Mouse (Mus musculus) midbrain, embryonic 13.5 days (tissue): Measurements from ENCODE around the gene Fxyd1. TPM values are rescaled to one million over a fixed set of nuclear protein-coding genes. Genes with fewer than 3 reads are reported as not detected.
A peak's percentile ranks its signal among the peaks of the same experiment; 100 is the strongest.

Experiments
- ATAC-seq: fragments of 200-750 bp; cut with Nextera tagmentation; 2 replicates; pipeline ENCODE4 v1.8.0; 2017; ENCODE audit warnings: mild to moderate bottlenecking, moderate TSS enrichment, moderate library complexity
- H3K27ac ChIP-seq: fragments of 300-500 bp; sonication (generic); 2 replicates; pipeline ENCODE4 v1.5.1; 2015; ENCODE audit warnings: inconsistent platforms, mild to moderate bottlenecking, moderate library complexity
- H3K27me3 ChIP-seq: fragments of 300-500 bp; sonication (generic); 2 replicates; pipeline ENCODE4 v1.6.1; 2015; ENCODE audit warnings: mild to moderate bottlenecking, inconsistent platforms
- H3K36me3 ChIP-seq: fragments of 300-500 bp; sonication (generic); 2 replicates; pipeline ENCODE4 v1.6.1; 2015; ENCODE audit warnings: mild to moderate bottlenecking, inconsistent platforms
- H3K4me1 ChIP-seq: fragments of 300-500 bp; sonication (generic); replicated peaks from 2 replicates; pipeline ENCODE4 v1.6.1; 2015; ENCODE audit warnings: inconsistent platforms
- H3K4me2 ChIP-seq: fragments of 300-500 bp; sonication (generic); replicated peaks from 2 replicates; pipeline ENCODE4 v1.6.1; 2015; ENCODE audit warnings: moderate library complexity, mild to moderate bottlenecking, inconsistent platforms
- H3K4me3 ChIP-seq: fragments of 300-500 bp; sonication (generic); replicated peaks from 2 replicates; pipeline ENCODE4 v1.5.1; 2015; ENCODE audit warnings: mild to moderate bottlenecking, inconsistent platforms
- H3K9ac ChIP-seq: fragments of 300-500 bp; sonication (generic); replicated peaks from 2 replicates; pipeline ENCODE4 v1.6.1; 2015; ENCODE audit warnings: mild to moderate bottlenecking, inconsistent platforms
- H3K9me3 ChIP-seq: fragments of 300-500 bp; sonication (generic); 2 replicates; pipeline ENCODE4 v1.6.1; 2016; ENCODE audit warnings: mild to moderate bottlenecking, inconsistent platforms
- WGBS: fragments of 180-500 bp; shearing (Covaris S2); methylation state at CpG from one replicate; pipeline ENCODE4 v1.1.7; 2015; 5-methylcytosine and 5-hydroxymethylcytosine counted together
- polyA plus RNA-seq: library from polyadenylated mRNA; unstranded; fragments of >200 nt; fragmentation: Nextera tagmentation; extraction: Ambion mirVana; gene quantifications from 2 replicates; pipeline ENCODE4 v1.2.1, GENCODE M21; 2015

The Fxyd1 gene
- polyA plus RNA-seq, 1 experiment from 2014 or later = 5.6 TPM

- H3K27ac ChIP-seq = no peak overlapping the region
- no peak overlapping the region for H3K4me3 ChIP-seq
- no peaks in the 10 kb centered on the region for H3K9me3 ChIP-seq
- H3K27me3 ChIP-seq = no peaks in the 10 kb centered on the region
- no peaks in the 10 kb centered on the region for H3K36me3 ChIP-seq
- no peak for ATAC-seq
- H3K4me2 ChIP-seq = no peak overlapping the region
- no peaks in the 10 kb centered on the region for H3K4me1 ChIP-seq
- WGBS = 75% methylated on average over 5 of the region's 5 CpGs
- H3K9ac ChIP-seq = no peak overlapping the region
Measured at GRCm38 (mm10) chr7:31074713-31075069, 17.7 kb upstream of the Fxyd1 start.

GRCm38 (mm10) chr7:31074061-31074712 is 17.2 kb upstream of the Fxyd1 start:
- no peak overlapping the region for H3K27ac ChIP-seq
- H3K4me2 ChIP-seq = no peak overlapping the region
- no peaks in the 10 kb centered on the region for H3K4me1 ChIP-seq
- no peak overlapping the region for H3K9ac ChIP-seq
- no peaks in the 10 kb centered on the region for H3K36me3 ChIP-seq
- 73% methylated on average over 7 of the region's 7 CpGs for WGBS
- no peak overlapping the region for H3K4me3 ChIP-seq
- H3K27me3 ChIP-seq = no peaks in the 10 kb centered on the region
- no peaks in the 10 kb centered on the region for H3K9me3 ChIP-seq
- 0 out of 2 replicates have a peak, but pooled peaks have one; percentile 37 for ATAC-seq

- ATAC-seq = no peak
- H3K4me2 ChIP-seq = no peak overlapping the region
- H3K4me3 ChIP-seq = no peak overlapping the region
- H3K27me3 ChIP-seq = no peaks in the 10 kb centered on the region
- no peak overlapping the region for H3K9ac ChIP-seq
- no peaks in the 10 kb centered on the region for H3K36me3 ChIP-seq
- no peaks in the 10 kb centered on the region for H3K4me1 ChIP-seq
- H3K9me3 ChIP-seq = no peaks in the 10 kb centered on the region
- H3K27ac ChIP-seq = no peak overlapping the region
Measured at GRCm38 (mm10) chr7:31073546-31073945, 16.5 kb upstream of the Fxyd1 start.

- WGBS = 51% methylated on average over 9 of the region's 9 CpGs
- H3K4me1 ChIP-seq = no peaks in the 10 kb centered on the region
- H3K9ac ChIP-seq = no peak overlapping the region
- H3K4me3 ChIP-seq = no peak overlapping the region
- H3K9me3 ChIP-seq = no peaks in the 10 kb centered on the region
- ATAC-seq = no peak
- H3K27ac ChIP-seq = no peak overlapping the region
- H3K27me3 ChIP-seq = no peaks in the 10 kb centered on the region
- no peaks in the 10 kb centered on the region for H3K36me3 ChIP-seq
- H3K4me2 ChIP-seq = no peak overlapping the region
Measured at GRCm38 (mm10) chr7:31072326-31072725, 15.3 kb upstream of the Fxyd1 start.

GRCm38 (mm10) chr7:31070324-31070723 is 13.3 kb upstream of the Fxyd1 start:
- Histone ChIP-seq H3K4me2 (no peak overlapping the region), H3K9me3 (no peaks in the 10 kb centered on the region), H3K36me3 (no peaks in the 10 kb centered on the region), H3K27ac (no peak overlapping the region), H3K4me1 (no peaks in the 10 kb centered on the region), H3K4me3 (no peak overlapping the region), H3K9ac (no peak overlapping the region), H3K27me3 (no peaks in the 10 kb centered on the region)
- no peak for ATAC-seq
- 87% methylated on average over 6 of the region's 6 CpGs for WGBS

GRCm38 (mm10) chr7:31069491-31069890 is 12.5 kb upstream of the Fxyd1 start:
- no peak overlapping the region for H3K27ac ChIP-seq
- no peak overlapping the region for H3K9ac ChIP-seq
- no peaks in the 10 kb centered on the region for H3K36me3 ChIP-seq
- no peak overlapping the region for H3K4me2 ChIP-seq
- ATAC-seq = no peak
- no peaks in the 10 kb centered on the region for H3K4me1 ChIP-seq
- H3K9me3 ChIP-seq = no peaks in the 10 kb centered on the region
- 87% methylated on average over 14 of the region's 14 CpGs for WGBS
- H3K27me3 ChIP-seq = no peaks in the 10 kb centered on the region
- H3K4me3 ChIP-seq = no peak overlapping the region

GRCm38 (mm10) chr7:31067836-31068235 is 10.8 kb upstream of the Fxyd1 start:
- Histone ChIP-seq H3K27ac (no peak overlapping the region), H3K27me3 (no peaks in the 10 kb centered on the region), H3K36me3 (no peaks in the 10 kb centered on the region), H3K4me1 (no peaks in the 10 kb centered on the region), H3K4me3 (no peak overlapping the region), H3K9me3 (no peaks in the 10 kb centered on the region), H3K4me2 (no peak overlapping the region), H3K9ac (no peak overlapping the region)
- 49% methylated on average over 5 of the region's 5 CpGs for WGBS
- no peak for ATAC-seq

- Histone ChIP-seq H3K4me3 (no peak overlapping the region), H3K9ac (no peak overlapping the region), H3K4me2 (no peak overlapping the region), H3K9me3 (no peaks in the 10 kb centered on the region), H3K4me1 (no peaks in the 10 kb centered on the region), H3K27me3 (no peaks in the 10 kb centered on the region), H3K27ac (no peak overlapping the region), H3K36me3 (no peaks in the 10 kb centered on the region)
- ATAC-seq = no peak
- 91% methylated on average over 12 of the region's 12 CpGs for WGBS
Measured at GRCm38 (mm10) chr7:31063074-31063560, 6.1 kb upstream of the Fxyd1 start.

GRCm38 (mm10) chr7:31060621-31061010 is 3.6 kb upstream of the Fxyd1 start:
- WGBS = 89% methylated on average over 7 of the region's 7 CpGs
- no peak overlapping the region for H3K4me3 ChIP-seq
- ATAC-seq = no peak
- no peaks in the 10 kb centered on the region for H3K9me3 ChIP-seq
- H3K27ac ChIP-seq = no peak overlapping the region
- H3K4me2 ChIP-seq = no peak overlapping the region
- peaks cover under 1% of the 10 kb centered on the region; the same call in 1 of the 2 replicates for H3K4me1 ChIP-seq
- no peaks in the 10 kb centered on the region for H3K36me3 ChIP-seq
- no peaks in the 10 kb centered on the region for H3K27me3 ChIP-seq
- no peak overlapping the region for H3K9ac ChIP-seq

GRCm38 (mm10) chr7:31059919-31060620 is 3.1 kb upstream of the Fxyd1 start:
- Histone ChIP-seq H3K27me3 (0 out of 2 replicates have a peak, but pooled peaks cover 3% of the 10 kb centered on the region), H3K4me3 (no peak overlapping the region), H3K4me2 (no peak overlapping the region), H3K9ac (no peak overlapping the region), H3K27ac (peak overlapping the region; percentile 9; the same call in 1 of the 2 replicates), H3K36me3 (no peaks in the 10 kb centered on the region), H3K9me3 (no peaks in the 10 kb centered on the region), H3K4me1 (peaks cover 6% of the 10 kb centered on the region)
- ATAC-seq = no peak
- 60% methylated on average over 11 of the region's 11 CpGs for WGBS

- Histone ChIP-seq H3K9me3 (no peaks in the 10 kb centered on the region), H3K4me2 (no peak within 1 kb of the TSS), H3K9ac (no peak within 1 kb of the TSS), H3K36me3 (no peaks in the 10 kb centered on the region), H3K4me3 (no peak within 1 kb of the TSS), H3K27ac (peak within 1 kb of the TSS; percentile 9; the same call in 1 of the 2 replicates), H3K4me1 (peaks cover 12% of the 10 kb centered on the region), H3K27me3 (peaks cover 11% of the 10 kb centered on the region)
- WGBS = 2% methylated on average over 2 of the region's 2 CpGs
- peak; percentile 70 for ATAC-seq
Measured at GRCm38 (mm10) chr7:31059108-31059507, 2.1 kb upstream of the Fxyd1 start, which contains the start of gene Lgi4. Gene Lgi4, plus strand, starts transcription at chr7:31059342.

GRCm38 (mm10) chr7:31058211-31058610 is 1.2 kb upstream of the Fxyd1 start:
- WGBS = 88% methylated on average over 6 of the region's 6 CpGs
- Histone ChIP-seq H3K4me1 (peaks cover 12% of the 10 kb centered on the region), H3K27ac (no peak overlapping the region), H3K9me3 (no peaks in the 10 kb centered on the region), H3K27me3 (peaks cover 20% of the 10 kb centered on the region), H3K36me3 (no peaks in the 10 kb centered on the region), H3K4me2 (no peak overlapping the region), H3K4me3 (no peak overlapping the region), H3K9ac (no peak overlapping the region)
- ATAC-seq = no peak
